Mouse (Mus musculus) central nervous system, embryonic 18 days (tissue): ENCODE measurements around the gene Zbtb38. TPM values are rescaled to one million over a fixed set of nuclear protein-coding genes. Genes with fewer than 3 reads are reported as not detected.

Source experiments
- polyA plus RNA-seq: library from polyadenylated mRNA; depleted of rRNA; stranded (reverse); fragments of >200 nt; gene quantifications from 2 replicates; pipeline ENCODE4 v1.2.3, GENCODE M21; 2012; rRNA removed

Gene Zbtb38
- polyA plus RNA-seq = 10.8 and 11.6 TPM in 2 replicates

DNA sequence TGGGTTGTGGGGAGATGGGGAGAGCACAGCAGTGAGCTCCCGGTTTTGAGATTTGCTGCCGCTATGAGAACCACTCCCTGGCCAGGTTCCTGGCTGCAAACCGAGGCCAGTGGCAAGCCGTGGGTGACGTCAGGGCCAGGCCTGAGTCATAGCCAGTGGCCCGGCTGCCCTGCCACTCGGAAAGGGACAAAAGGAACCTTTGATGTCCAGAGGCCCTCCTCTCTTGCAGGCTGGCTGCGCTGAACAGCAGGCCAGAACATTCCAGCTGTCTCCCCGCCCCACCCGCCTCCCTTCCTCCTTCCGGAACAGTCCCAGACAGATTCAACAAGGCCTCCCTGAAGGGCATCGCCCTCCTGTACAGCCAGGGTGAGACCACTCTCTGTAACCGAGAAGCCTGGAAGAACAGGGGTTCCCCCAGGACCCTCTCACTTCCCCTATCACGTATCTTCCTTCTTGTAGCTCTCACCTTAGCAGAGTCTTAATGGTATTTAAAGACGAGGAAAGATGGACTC is at the start of gene Zbtb38:
Gene Zbtb38 (minus strand): TSS at position 229 of the 512 bp plus-strand sequence.

Other genes starting within 250 kb of the Zbtb38 start
- 0.14 and 0.15 TPM in 2 replicates for gene Gm28729, start 227.6 kb downstream of the Zbtb38 start, polyA plus RNA-seq
- gene Rasa2, start 121.2 kb downstream of the Zbtb38 start, polyA plus RNA-seq = 10.9 and 11.1 TPM in 2 replicates
- gene Pxylp1, start 139.8 kb upstream of the Zbtb38 start, polyA plus RNA-seq = 18.6 and 19.2 TPM in 2 replicates